Mouse (Mus musculus) midbrain, embryonic 14.5 days (tissue): Measurements from ENCODE around the gene Lama5. TPM values are rescaled to one million over a fixed set of nuclear protein-coding genes. Genes with fewer than 3 reads are reported as not detected.

Experiments used
- ATAC-seq: fragments of 200-750 bp; cut with Nextera tagmentation; 2 replicates; pipeline ENCODE4 v1.8.0; 2017; ENCODE audit warnings: moderate number of reproducible peaks, moderate library complexity; ENCODE audit not compliant: low FRiP score, low TSS enrichment
- DNase-seq: peaks from one replicate; pipeline ENCODE4 v3.0.0-alpha.2; 2015
- H3K27ac ChIP-seq: fragments of 300-500 bp; sonication (generic); replicated peaks from 2 replicates; pipeline ENCODE4 v1.5.1; 2014; ENCODE audit warnings: mild to moderate bottlenecking, low read depth, low read length, moderate library complexity
- H3K27me3 ChIP-seq: fragments of 300-500 bp; sonication (generic); 2 replicates; pipeline ENCODE4 v1.6.1; 2014; ENCODE audit warnings: low read length, control low read depth, mixed read lengths; ENCODE audit not compliant: control insufficient read depth, insufficient read depth
- H3K36me3 ChIP-seq: fragments of 300-500 bp; sonication (generic); 2 replicates; pipeline ENCODE4 v1.6.1; 2014; ENCODE audit warnings: low read length, control low read depth; ENCODE audit not compliant: control insufficient read depth, insufficient read depth
- H3K4me1 ChIP-seq: fragments of 300-500 bp; sonication (generic); 2 replicates; pipeline ENCODE4 v1.6.1; 2014; ENCODE audit warnings: mild to moderate bottlenecking, antibody characterized with exemption, low read length, control low read depth; ENCODE audit not compliant: control insufficient read depth, insufficient read depth
- H3K4me2 ChIP-seq: fragments of 300-500 bp; sonication (generic); 2 replicates; pipeline ENCODE4 v1.6.1; 2014; ENCODE audit warnings: mild to moderate bottlenecking, low read length, moderate library complexity
- H3K4me3 ChIP-seq: fragments of 300-500 bp; sonication (generic); replicated peaks from 2 replicates; pipeline ENCODE4 v1.5.1; 2014; ENCODE audit warnings: low read depth, low read length
- H3K9ac ChIP-seq: fragments of 300-500 bp; sonication (generic); replicated peaks from 2 replicates; pipeline ENCODE4 v1.6.1; 2014; ENCODE audit warnings: mild to moderate bottlenecking, low read length, moderate library complexity
- H3K9me3 ChIP-seq: fragments of 300-500 bp; sonication (generic); 2 replicates; pipeline ENCODE4 v1.6.1; 2016; ENCODE audit warnings: low read length, control low read depth, mixed read lengths; ENCODE audit not compliant: control insufficient read depth
- WGBS: fragments of 180-500 bp; shearing (Covaris S2); extraction: QIAGEN DNeasy Blood & Tissue Kit; methylation state at CpG from one replicate; pipeline ENCODE4 v1.1.7; 2014; 5-methylcytosine and 5-hydroxymethylcytosine counted together
- polyA plus RNA-seq: library from polyadenylated mRNA; unstranded; fragments of >200 nt; fragmentation: Nextera tagmentation; extraction: Ambion mirVana; gene quantifications from 2 replicates; pipeline ENCODE4 v1.2.1, GENCODE M21; 2014

Lama5 gene
- polyA plus RNA-seq, 1 experiment from 2014 or later, result 1.8 TPM

- Histone ChIP-seq H3K4me1 (no peaks in the 10 kb centered on the region), H3K27me3 (no peaks in the 10 kb centered on the region), H3K36me3 (no peaks in the 10 kb centered on the region), H3K4me2 (no peak overlapping the region), H3K9ac (no peak overlapping the region), H3K27ac (no peak overlapping the region), H3K4me3 (no peak overlapping the region), H3K9me3 (no peaks in the 10 kb centered on the region)
- DNase-seq (no peak), ATAC-seq (no peak)
- WGBS, result 90% methylated on average over 5 of the region's 5 CpGs
Measured at GRCm38 (mm10) chr2:180238591-180238990, 12.9 kb upstream of the Lama5 start.

- ATAC-seq, result no peak
- WGBS, result 89% methylated on average over 7 of the region's 7 CpGs
Measured at GRCm38 (mm10) chr2:180237601-180238345, 12.1 kb upstream of the Lama5 start.

GRCm38 (mm10) chr2:180236930-180237329 is 11.3 kb upstream of the Lama5 start:
- Histone ChIP-seq H3K4me3 (no peak overlapping the region), H3K4me2 (no peak overlapping the region), H3K27ac (no peak overlapping the region), H3K36me3 (no peaks in the 10 kb centered on the region), H3K4me1 (no peaks in the 10 kb centered on the region), H3K27me3 (no peaks in the 10 kb centered on the region), H3K9ac (no peak overlapping the region), H3K9me3 (no peaks in the 10 kb centered on the region)
- no peak for DNase-seq
- ATAC-seq, result no peak
- 89% methylated on average over 3 of the region's 3 CpGs for WGBS

More at GRCm38 (mm10) chr2:180237601-180238345, 12.1 kb upstream of the Lama5 start:
- H3K4me1 ChIP-seq, result no peaks in the 10 kb centered on the region
- H3K9ac ChIP-seq, result no peak overlapping the region
- DNase-seq, result no peak
- no peak overlapping the region for H3K4me2 ChIP-seq
- H3K36me3 ChIP-seq, result no peaks in the 10 kb centered on the region
- no peaks in the 10 kb centered on the region for H3K9me3 ChIP-seq
- no peak overlapping the region for H3K4me3 ChIP-seq
- no peaks in the 10 kb centered on the region for H3K27me3 ChIP-seq
- no peak overlapping the region for H3K27ac ChIP-seq

GRCm38 (mm10) chr2:180236500-180236899 is 10.8 kb upstream of the Lama5 start:
- Histone ChIP-seq H3K9me3 (no peaks in the 10 kb centered on the region), H3K27me3 (no peaks in the 10 kb centered on the region), H3K4me2 (no peak overlapping the region), H3K27ac (no peak overlapping the region), H3K4me1 (no peaks in the 10 kb centered on the region), H3K36me3 (no peaks in the 10 kb centered on the region), H3K4me3 (no peak overlapping the region), H3K9ac (no peak overlapping the region)
- 72% methylated on average over 3 of the region's 3 CpGs for WGBS
- DNase-seq, result no peak
- no peak for ATAC-seq

GRCm38 (mm10) chr2:180235788-180236187 is 10.1 kb upstream of the Lama5 start:
- Histone ChIP-seq H3K36me3 (no peaks in the 10 kb centered on the region), H3K4me2 (no peak overlapping the region), H3K9ac (no peak overlapping the region), H3K27me3 (no peaks in the 10 kb centered on the region), H3K9me3 (no peaks in the 10 kb centered on the region), H3K4me1 (no peaks in the 10 kb centered on the region), H3K27ac (no peak overlapping the region), H3K4me3 (no peak overlapping the region)
- 91% methylated on average over 4 of the region's 4 CpGs for WGBS
- ATAC-seq, result no peak
- DNase-seq, result no peak

GRCm38 (mm10) chr2:180234980-180235379 is 9.3 kb upstream of the Lama5 start:
- no peak overlapping the region for H3K4me3 ChIP-seq
- WGBS, result 62% methylated on average over 6 of the region's 6 CpGs

GRCm38 (mm10) chr2:180234353-180234752 is 8.7 kb upstream of the Lama5 start:
- ATAC-seq (no peak), DNase-seq (no peak)
- no peaks in the 10 kb centered on the region for H3K9me3 ChIP-seq
- H3K36me3 ChIP-seq, result no peaks in the 10 kb centered on the region
- H3K27me3 ChIP-seq, result no peaks in the 10 kb centered on the region
- H3K4me2 ChIP-seq, result no peak overlapping the region
- H3K9ac ChIP-seq, result no peak overlapping the region
- no peak overlapping the region for H3K27ac ChIP-seq
- 95% methylated on average over 8 of the region's 8 CpGs for WGBS
- H3K4me3 ChIP-seq, result no peak overlapping the region
- H3K4me1 ChIP-seq, result no peaks in the 10 kb centered on the region

More at GRCm38 (mm10) chr2:180234980-180235379, 9.3 kb upstream of the Lama5 start:
- DNase-seq (no peak), ATAC-seq (no peak)
- H3K27me3 ChIP-seq, result no peaks in the 10 kb centered on the region
- no peak overlapping the region for H3K4me2 ChIP-seq
- no peak overlapping the region for H3K27ac ChIP-seq
- H3K9ac ChIP-seq, result no peak overlapping the region
- H3K9me3 ChIP-seq, result no peaks in the 10 kb centered on the region
- H3K36me3 ChIP-seq, result no peaks in the 10 kb centered on the region
- no peaks in the 10 kb centered on the region for H3K4me1 ChIP-seq

GRCm38 (mm10) chr2:180233101-180233904 is 7.6 kb upstream of the Lama5 start:
- 86% methylated on average over 7 of the region's 7 CpGs for WGBS
- H3K4me3 ChIP-seq, result no peak overlapping the region
- ATAC-seq, result no peak
- H3K9ac ChIP-seq, result no peak overlapping the region
- DNase-seq, result no peak
- H3K36me3 ChIP-seq, result no peaks in the 10 kb centered on the region
- no peaks in the 10 kb centered on the region for H3K4me1 ChIP-seq
- no peak overlapping the region for H3K27ac ChIP-seq
- H3K9me3 ChIP-seq, result no peaks in the 10 kb centered on the region
- H3K4me2 ChIP-seq, result no peak overlapping the region
- no peaks in the 10 kb centered on the region for H3K27me3 ChIP-seq
